Mouse (Mus musculus) liver, embryonic 14.5 days (tissue): Measurements from ENCODE around the gene Bcl2l13. TPM values are rescaled to one million over a fixed set of nuclear protein-coding genes. Genes with fewer than 3 reads are reported as not detected.

Experiments
- ATAC-seq: fragments of 200-750 bp; cut with Nextera tagmentation; 2 replicates; pipeline ENCODE4 v1.8.0; 2017; ENCODE audit warnings: moderate number of reproducible peaks, mild to moderate bottlenecking, moderate library complexity; ENCODE audit not compliant: insufficient read depth
- DNase-seq, 3 experiments: peaks; one replicate each; pipeline ENCODE4 v3.0.0-alpha.2; 2012 to 2013; ENCODE audit warnings: low read depth in 3 of 3, low spot score in 3 of 3
- H3K27ac ChIP-seq: fragments of 300-500 bp; sonication (generic); 2 replicates; pipeline ENCODE4 v1.5.1; 2014; ENCODE audit warnings: moderate library complexity, mild to moderate bottlenecking, control low read depth, inconsistent platforms
- H3K27me3 ChIP-seq: fragments of 300-500 bp; sonication (generic); 2 replicates; pipeline ENCODE4 v1.6.1; 2014; ENCODE audit warnings: mild to moderate bottlenecking, low read length, moderate library complexity; ENCODE audit not compliant: control insufficient read depth, insufficient read depth
- H3K36me3 ChIP-seq: fragments of 300-500 bp; sonication (generic); replicated peaks from 2 replicates; pipeline ENCODE4 v1.6.1; 2014; ENCODE audit warnings: low read depth; ENCODE audit not compliant: control insufficient read depth, insufficient read depth
- H3K4me1 ChIP-seq, 2 experiments: fragments of 200-500 bp in 1 of 2; fragments of 300-500 bp in 1 of 2; sonication (generic) in 1 of 2; replicated peaks; 2 replicates each; pipeline ENCODE4 v1.6.1; 2012 to 2014; ENCODE audit warnings: antibody characterized with exemption in 1 of 2, inconsistent platforms in 1 of 2, low read length in 1 of 2; ENCODE audit not compliant: control insufficient read depth in 2 of 2, insufficient read depth in 2 of 2
- H3K4me2 ChIP-seq: fragments of 300-500 bp; sonication (generic); 2 replicates; pipeline ENCODE4 v1.6.1; 2014; ENCODE audit warnings: low read depth, mild to moderate bottlenecking, control low read depth, moderate library complexity
- H3K4me3 ChIP-seq, 2 experiments: fragments of 200-500 bp in 1 of 2; fragments of 300-500 bp in 1 of 2; sonication (generic) in 1 of 2; 2 replicates each; pipeline ENCODE4 v1.5.1; 2012 to 2014; ENCODE audit warnings: low read depth in 2 of 2, low read length in 2 of 2, mild to moderate bottlenecking in 2 of 2, control low read depth in 1 of 2, inconsistent platforms in 1 of 2, moderate library complexity in 1 of 2; ENCODE audit not compliant: insufficient read depth in 1 of 2
- H3K9ac ChIP-seq: fragments of 300-500 bp; sonication (generic); replicated peaks from 2 replicates; pipeline ENCODE4 v1.6.1; 2014; ENCODE audit warnings: mild to moderate bottlenecking, control low read depth, moderate library complexity
- H3K9me3 ChIP-seq: fragments of 300-500 bp; sonication (generic); 2 replicates; pipeline ENCODE4 v1.6.1; 2016; ENCODE audit warnings: low read length, mixed read lengths; ENCODE audit not compliant: control insufficient read depth
- CTCF ChIP-seq: IDR thresholded peaks from 2 replicates; pipeline ENCODE4 v1.5.1; 2016; ENCODE audit warnings: antibody characterized with exemption, low read depth, control low read depth
- EP300 ChIP-seq: IDR thresholded peaks from 2 replicates; pipeline ENCODE4 v1.6.1; 2016; ENCODE audit warnings: antibody characterized with exemption, low read depth
- WGBS: fragments of 180-500 bp; shearing (Covaris S2); extraction: QIAGEN DNeasy Blood & Tissue Kit; methylation state at CpG from one replicate; pipeline ENCODE4 v1.1.7; 2014; ENCODE audit not compliant: insufficient replicate concordance; 5-methylcytosine and 5-hydroxymethylcytosine counted together
- polyA plus RNA-seq, 2 experiments: library from polyadenylated mRNA; depleted of rRNA in 1 of 2; stranded (reverse) in 1 of 2; unstranded in 1 of 2; fragments of >200 nt; fragmentation: Nextera tagmentation in 1 of 2; extraction: Ambion mirVana in 1 of 2; gene quantifications; 2 replicates each; pipeline versions ENCODE4 v1.2.1 to v1.2.3; 2012 to 2014

Gene Bcl2l13
- polyA plus RNA-seq, 2 experiments, result 18.1 to 28.6 TPM

DNA sequence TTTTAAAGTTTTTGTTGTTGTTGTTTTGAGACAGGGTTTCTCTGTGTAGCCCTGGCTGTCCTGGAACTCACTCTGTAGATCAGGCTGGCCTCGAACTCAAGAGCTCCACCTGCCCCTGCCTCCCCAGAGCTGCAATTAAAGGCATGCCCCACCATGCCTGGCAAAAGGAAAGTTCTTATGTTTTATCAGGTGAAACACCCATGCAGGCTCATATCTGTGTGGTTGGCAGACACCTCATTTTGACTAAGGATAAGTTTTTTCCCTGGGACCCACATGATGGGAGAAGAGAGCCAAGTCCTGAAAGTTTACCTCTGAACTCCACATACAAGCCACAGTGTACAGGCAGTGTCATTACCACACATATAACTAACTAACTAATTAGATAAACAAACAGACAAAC lies 6.0 kb upstream of the Bcl2l13 start:
- Histone ChIP-seq H3K27ac (peak overlapping the region; percentile 100), H3K36me3 (no peaks in the 10 kb centered on the region), H3K9me3 (no peaks in the 10 kb centered on the region), H3K4me3 (no peak overlapping the region), H3K27me3 (no peaks in the 10 kb centered on the region), H3K4me1 (peaks cover 53 to 62% of the 10 kb centered on the region in 2 experiments), H3K9ac (peak overlapping the region; percentile 34), H3K4me2 (peak overlapping the region; percentile 73)
- 9% methylated on average over 1 of the region's 1 CpGs for WGBS
- DNase-seq (peak; percentile 79 to 83 (median 81)), ATAC-seq (peak; percentile 74)
- TF ChIP-seq EP300 (peak; percentile 95), CTCF (peak; percentile 48)

DNA sequence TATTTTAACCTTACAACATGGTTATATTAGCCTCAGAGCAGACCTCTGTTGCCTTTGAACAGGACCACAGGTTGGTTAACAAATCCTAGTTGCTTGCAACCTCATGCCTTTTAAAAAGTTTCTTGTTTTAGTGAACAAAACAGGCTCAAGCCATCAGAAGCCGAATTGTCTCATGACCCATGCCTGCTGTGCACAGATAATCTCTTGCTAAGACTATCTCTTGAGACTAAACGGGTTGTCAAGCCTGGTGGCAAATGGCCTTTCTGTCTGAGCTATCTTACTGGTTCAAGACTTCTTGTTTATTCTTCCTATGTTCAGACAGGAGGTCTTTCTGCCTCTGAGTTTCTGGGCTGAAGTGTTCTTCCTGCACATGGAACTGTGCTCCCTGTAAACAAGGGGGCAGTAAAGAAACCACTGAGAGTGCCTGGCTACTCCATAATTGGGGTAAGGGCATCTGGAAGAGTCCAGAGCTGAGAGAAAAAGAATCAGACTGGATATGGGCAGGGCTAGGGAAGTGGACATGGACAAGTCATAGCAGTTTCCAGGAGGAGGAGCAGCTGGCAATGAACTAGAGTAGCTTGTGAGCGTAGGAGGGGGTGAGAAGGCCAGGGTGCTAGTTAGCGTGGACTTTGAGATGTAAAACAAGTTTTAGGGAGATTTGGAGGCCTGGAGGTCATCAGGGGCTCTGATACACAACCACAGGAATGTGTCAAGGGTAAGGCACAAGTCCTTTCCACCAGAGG lies 5.0 kb upstream of the Bcl2l13 start:
- Histone ChIP-seq H3K27ac (peak overlapping the region; percentile 100), H3K4me3 (peak overlapping the region; percentile 10 to 27; a peak in 3 of 4 replicates), H3K9ac (peak overlapping the region; percentile 81), H3K4me1 (peaks cover 58 to 66% of the 10 kb centered on the region in 2 experiments), H3K27me3 (no peaks in the 10 kb centered on the region), H3K9me3 (no peaks in the 10 kb centered on the region), H3K4me2 (peak overlapping the region; percentile 73), H3K36me3 (no peaks in the 10 kb centered on the region)
- TF ChIP-seq EP300 (peak; percentile 94), CTCF (no peak)
- ATAC-seq (peak; percentile 60), DNase-seq (peak; percentile 84 to 88 (median 85))
- WGBS, result 14% methylated on average over 4 of the region's 4 CpGs

DNA sequence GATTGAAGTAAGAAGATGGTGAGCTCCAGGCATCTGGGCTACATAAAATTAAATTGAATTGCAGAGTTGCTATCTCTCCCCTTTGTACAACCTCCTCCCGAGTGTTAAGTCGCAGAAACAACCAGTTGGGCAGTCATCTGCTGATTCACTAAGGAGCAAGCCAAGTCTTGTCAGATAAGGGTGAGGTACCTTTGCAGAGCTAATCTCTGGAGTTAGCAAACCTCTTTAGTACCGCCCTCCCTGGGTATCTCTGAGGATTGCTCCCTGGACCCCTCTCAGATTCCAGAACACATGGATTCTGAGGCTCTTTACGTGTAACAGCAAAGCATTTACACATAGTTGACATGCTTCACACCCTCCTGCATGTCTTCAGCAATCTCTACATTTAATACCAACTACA lies 3.9 kb upstream of the Bcl2l13 start:
- Histone ChIP-seq H3K27me3 (no peaks in the 10 kb centered on the region), H3K4me1 (peaks cover 58 to 66% of the 10 kb centered on the region in 2 experiments), H3K4me3 (peak overlapping the region in 1 of 2 experiments; percentile 16; a peak in 2 of 4 replicates), H3K9ac (peak overlapping the region; percentile 81), H3K4me2 (peak overlapping the region; percentile 73), H3K36me3 (no peaks in the 10 kb centered on the region), H3K9me3 (no peaks in the 10 kb centered on the region), H3K27ac (peak overlapping the region; percentile 100)
- WGBS, result 21% methylated on average over 4 of the region's 4 CpGs
- TF ChIP-seq CTCF (peak; percentile 36), EP300 (peak; percentile 87)
- DNase-seq, result peak; percentile 77 to 86 (median 83)
- ATAC-seq, result peak; percentile 57

DNA sequence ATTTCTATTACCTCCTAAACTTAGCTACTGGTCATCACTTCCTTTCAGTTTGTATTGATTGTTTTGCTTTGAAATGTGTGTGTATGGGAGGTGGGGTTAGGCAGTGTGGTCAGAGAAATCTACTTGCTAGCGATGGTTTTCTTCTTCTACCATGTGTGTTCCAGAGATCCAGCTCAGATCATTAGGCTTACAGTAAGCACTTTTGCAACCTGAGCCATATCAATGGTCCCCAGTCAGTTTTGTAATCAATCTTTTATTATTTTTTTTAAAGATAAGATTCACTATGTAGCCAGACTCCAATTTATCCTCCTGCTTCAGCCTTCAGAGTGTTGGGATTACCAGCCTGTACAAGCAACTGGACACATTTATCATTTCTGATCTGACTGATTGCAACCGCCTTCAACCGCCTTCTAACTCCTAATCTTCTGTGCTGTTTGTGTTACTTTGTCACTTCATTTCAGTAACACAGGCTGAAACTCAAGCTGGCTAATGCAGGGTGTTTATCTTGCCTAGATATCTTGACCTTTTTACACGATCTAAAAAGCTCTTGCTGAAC lies 1.2 kb upstream of the Bcl2l13 start:
- H3K4me3 ChIP-seq, result no peak overlapping the region; a peak in 1 of 4 replicates
- WGBS, result 10% methylated on average over 4 of the region's 4 CpGs
- H3K4me2 ChIP-seq, result peak overlapping the region; percentile 79
- no peaks in the 10 kb centered on the region; the same call in 1 of the 2 replicates for H3K36me3 ChIP-seq
- TF ChIP-seq EP300 (peak; percentile 85), CTCF (no peak)
- H3K27me3 ChIP-seq, result no peaks in the 10 kb centered on the region
- peaks cover 52 to 57% of the 10 kb centered on the region in 2 experiments for H3K4me1 ChIP-seq
- peak overlapping the region; percentile 86; the same call in 1 of the 2 replicates for H3K9ac ChIP-seq
- no peaks in the 10 kb centered on the region for H3K9me3 ChIP-seq
- H3K27ac ChIP-seq, result peak overlapping the region; percentile 87
- DNase-seq (no peak), ATAC-seq (peak; percentile 3; the same call in 1 of the 2 replicates)
